Mouse (Mus musculus): ENCODE data around the gene Smn1. TPM values are rescaled to one million over a fixed set of nuclear protein-coding genes. Genes with fewer than 3 reads are reported as not detected.
"Not testable (repeated sequence)": the region's sequence is repeated elsewhere in the genome, so short reads cannot be mapped to it uniquely, and the experiment has no call there.

Gene Smn1
- total and polyA plus RNA-seq, 2 experiments: 3.3 to 6.5 TPM

DNA sequence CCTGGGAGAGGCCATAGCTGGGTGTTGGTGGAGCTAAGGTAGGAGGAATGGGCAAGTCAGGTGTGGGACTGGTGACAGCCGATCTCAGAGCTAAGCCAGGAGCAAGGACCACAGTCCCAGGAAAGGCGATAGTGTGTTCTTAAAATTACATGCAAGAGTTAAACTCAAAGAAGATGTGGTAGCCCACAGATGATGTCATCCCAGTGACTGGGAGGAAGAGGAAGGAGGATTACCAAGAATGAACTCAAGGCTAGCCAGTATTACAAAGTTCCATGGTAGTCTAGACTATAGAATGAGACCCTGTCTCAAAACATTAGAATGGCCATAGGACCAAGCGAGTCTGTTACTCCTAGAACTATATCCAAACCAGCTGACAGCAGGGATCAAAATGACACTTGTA lies 32.0 kb downstream of the Smn1 start:
- no peak overlapping the region for H3K9ac ChIP-seq (ENCODE audit: low read depth, low read length)
- DNase-seq (ENCODE audit: extremely low read depth, low read depth, low spot score): no peak
- H3K79me2 ChIP-seq (ENCODE audit: control insufficient read depth, insufficient read depth, low read length): no peaks in the 10 kb centered on the region
- H3K27me3 ChIP-seq (ENCODE audit: control insufficient read depth, insufficient read depth, low read length): no peaks in the 10 kb centered on the region; the same call in 1 of the 2 replicates
- H3K4me3 ChIP-seq (ENCODE audit: insufficient read depth, low read depth, low read length): no peak overlapping the region
- peaks cover 2% of the 10 kb centered on the region; the same call in 1 of the 2 replicates for H3K4me1 ChIP-seq (ENCODE audit: control insufficient read depth, insufficient read depth, low read length)
- no peak overlapping the region for H3K27ac ChIP-seq (replicated peaks; ENCODE audit: insufficient read depth, low read depth, low read length)
- WGBS: 97% methylated on average over 3 of the region's 3 CpGs
- TF ChIP-seq CTCF (IDR thresholded peaks at IDR 0.05; ENCODE audit: low read depth, low read length) (no peak), POLR2A (IDR thresholded peaks at IDR 0.05; ENCODE audit: extremely low read depth, insufficient read depth, low read length) (no peak)
- no peaks in the 10 kb centered on the region for H3K36me3 ChIP-seq (ENCODE audit: control insufficient read depth, insufficient read depth, low read length)

DNA sequence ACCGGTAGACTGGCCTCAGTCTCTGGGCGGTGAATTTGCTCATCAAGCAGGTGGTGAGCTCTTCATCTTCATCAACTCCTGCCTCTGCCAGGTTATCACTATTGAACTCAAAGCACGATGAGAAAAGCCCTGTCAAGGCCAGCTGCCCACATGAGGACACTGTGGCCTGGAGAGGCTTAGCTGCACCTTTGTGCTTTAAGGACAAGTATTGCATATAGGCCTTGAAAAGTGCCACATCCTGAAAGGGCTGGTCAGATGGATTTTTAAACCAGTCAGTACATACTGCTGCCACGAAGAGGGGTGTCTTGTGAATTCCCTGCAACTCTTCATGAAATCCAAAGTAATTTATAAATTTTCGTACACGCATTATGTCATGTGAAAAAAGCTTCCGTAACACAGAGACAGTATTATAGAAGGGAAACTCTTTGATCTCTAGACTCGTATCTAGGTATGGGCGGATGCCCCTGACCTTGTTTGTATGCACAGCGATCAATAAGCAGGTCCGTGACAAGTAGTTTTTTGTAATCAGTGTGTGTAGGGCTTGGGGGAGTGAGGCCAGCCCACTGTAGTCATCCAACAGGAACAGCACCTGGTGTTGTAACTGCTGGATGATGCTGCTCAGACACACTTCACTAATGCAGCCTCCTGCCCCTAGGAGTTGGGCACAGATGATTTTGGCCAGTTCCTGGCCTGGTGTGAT lies 36.7 kb downstream of the Smn1 start:
- H3K27me3 ChIP-seq (ENCODE audit: control insufficient read depth, insufficient read depth, low read length); DNase-seq (ENCODE audit: extremely low read depth, low read depth, low spot score); H3K27ac ChIP-seq (replicated peaks; ENCODE audit: insufficient read depth, low read depth, low read length); H3K9ac ChIP-seq (ENCODE audit: low read depth, low read length); H3K4me3 ChIP-seq (ENCODE audit: insufficient read depth, low read depth, low read length); H3K79me2 ChIP-seq (ENCODE audit: control insufficient read depth, insufficient read depth, low read length); H3K36me3 ChIP-seq (ENCODE audit: control insufficient read depth, insufficient read depth, low read length); H3K4me1 ChIP-seq (ENCODE audit: control insufficient read depth, insufficient read depth, low read length): not testable (repeated sequence)
- 47% methylated on average over 11 of the region's 11 CpGs for WGBS

DNA sequence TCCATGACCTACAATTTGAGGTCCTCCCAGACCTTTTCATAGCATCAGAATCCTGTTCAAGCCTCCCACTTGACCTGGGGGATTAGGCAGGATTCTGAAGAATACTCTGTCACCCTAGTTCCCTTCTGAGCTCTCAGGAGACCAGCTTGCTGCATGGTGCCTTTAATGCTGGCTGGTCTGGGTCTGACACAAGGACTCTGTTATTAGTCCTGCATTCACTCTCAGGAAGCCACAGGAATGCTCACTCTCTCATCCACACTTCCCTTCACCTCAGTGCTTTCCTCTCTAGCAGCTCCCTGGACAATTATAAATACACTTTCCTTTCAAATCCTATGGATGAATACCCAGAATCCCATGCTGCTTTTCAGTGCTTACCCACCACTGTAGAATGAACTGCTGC lies 37.8 kb downstream of the Smn1 start:
- H3K9ac ChIP-seq (ENCODE audit: low read depth, low read length); H3K36me3 ChIP-seq (ENCODE audit: control insufficient read depth, insufficient read depth, low read length); H3K4me3 ChIP-seq (ENCODE audit: insufficient read depth, low read depth, low read length); H3K27me3 ChIP-seq (ENCODE audit: control insufficient read depth, insufficient read depth, low read length); H3K27ac ChIP-seq (replicated peaks; ENCODE audit: insufficient read depth, low read depth, low read length); H3K4me1 ChIP-seq (ENCODE audit: control insufficient read depth, insufficient read depth, low read length); DNase-seq (ENCODE audit: extremely low read depth, low read depth, low spot score); H3K79me2 ChIP-seq (ENCODE audit: control insufficient read depth, insufficient read depth, low read length): not testable (repeated sequence)

DNA sequence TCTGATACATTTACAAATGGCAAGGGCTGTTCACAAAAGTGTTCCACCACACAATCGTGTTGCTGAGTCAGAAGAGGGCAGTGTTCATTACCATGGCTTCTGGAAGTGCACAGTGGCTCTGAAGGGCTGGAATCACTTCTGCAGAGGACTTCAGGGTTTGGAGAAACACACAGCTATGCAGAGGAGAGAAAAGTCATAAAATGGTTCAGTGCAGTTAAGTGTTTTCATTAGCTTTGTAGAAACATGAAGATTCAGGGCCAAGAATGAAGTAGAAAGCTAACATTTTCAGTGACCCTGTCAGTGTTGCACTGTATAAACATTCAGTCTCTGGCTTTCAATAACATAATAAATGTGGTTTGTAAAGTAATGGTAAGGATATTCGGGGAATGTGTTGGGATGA lies 41.7 kb downstream of the Smn1 start:
- not testable (repeated sequence) for H3K36me3 ChIP-seq (ENCODE audit: control insufficient read depth, insufficient read depth, low read length); H3K4me1 ChIP-seq (ENCODE audit: control insufficient read depth, insufficient read depth, low read length); H3K9ac ChIP-seq (ENCODE audit: low read depth, low read length); DNase-seq (ENCODE audit: extremely low read depth, low read depth, low spot score); H3K27me3 ChIP-seq (ENCODE audit: control insufficient read depth, insufficient read depth, low read length); H3K79me2 ChIP-seq (ENCODE audit: control insufficient read depth, insufficient read depth, low read length); H3K4me3 ChIP-seq (ENCODE audit: insufficient read depth, low read depth, low read length); H3K27ac ChIP-seq (replicated peaks; ENCODE audit: insufficient read depth, low read depth, low read length)
- 73% methylated on average over 2 of the region's 2 CpGs for WGBS

DNA sequence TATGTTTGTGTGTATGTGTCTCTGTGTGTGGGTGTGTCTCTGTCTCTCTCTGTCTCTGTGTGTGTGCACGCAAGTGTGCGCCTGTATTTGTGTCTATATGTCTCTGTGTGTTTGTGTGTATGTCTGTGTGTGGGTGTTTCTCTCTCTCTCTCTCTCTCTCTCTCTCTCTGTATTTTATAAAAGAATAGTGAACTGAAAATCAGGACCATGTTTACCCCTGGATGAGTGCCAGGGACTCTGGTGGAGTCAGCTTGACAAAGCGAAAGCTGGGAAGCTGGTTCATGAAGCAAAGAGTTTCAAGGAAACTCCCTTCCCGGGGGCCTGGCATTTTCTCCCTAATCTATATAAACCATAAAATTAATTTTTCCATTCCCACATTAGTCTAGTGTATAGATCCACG lies 49.7 kb downstream of the Smn1 start:
- not testable (repeated sequence) for H3K27ac ChIP-seq (replicated peaks; ENCODE audit: insufficient read depth, low read depth, low read length); H3K27me3 ChIP-seq (ENCODE audit: control insufficient read depth, insufficient read depth, low read length); H3K9ac ChIP-seq (ENCODE audit: low read depth, low read length); H3K4me1 ChIP-seq (ENCODE audit: control insufficient read depth, insufficient read depth, low read length); H3K36me3 ChIP-seq (ENCODE audit: control insufficient read depth, insufficient read depth, low read length); H3K79me2 ChIP-seq (ENCODE audit: control insufficient read depth, insufficient read depth, low read length); H3K4me3 ChIP-seq (ENCODE audit: insufficient read depth, low read depth, low read length)
- DNase-seq (ENCODE audit: extremely low read depth, low read depth, low spot score): peak; percentile 9
- WGBS: 65% methylated on average over 4 of the region's 5 CpGs

DNA sequence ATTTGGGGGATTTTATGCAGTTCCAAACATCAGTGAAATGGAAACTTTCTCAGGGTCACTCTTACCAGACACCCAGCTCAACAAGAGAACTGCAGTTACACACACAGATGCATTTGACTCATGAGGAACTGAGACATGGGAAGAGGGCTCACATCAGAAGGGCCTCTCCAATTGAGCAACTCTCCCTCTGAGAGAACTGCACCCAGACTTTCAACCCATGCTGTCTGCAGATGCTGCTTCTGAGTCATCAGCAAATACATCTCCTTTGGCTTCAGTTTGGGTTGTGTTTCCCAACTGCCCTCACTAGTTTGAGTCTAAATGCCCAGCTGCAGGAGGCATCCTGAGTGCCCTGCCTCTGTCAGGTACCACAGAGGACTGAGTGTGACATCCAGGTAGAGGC lies 58.5 kb downstream of the Smn1 start:
- not testable (repeated sequence) for H3K27me3 ChIP-seq (ENCODE audit: control insufficient read depth, insufficient read depth, low read length); H3K4me1 ChIP-seq (ENCODE audit: control insufficient read depth, insufficient read depth, low read length); H3K9ac ChIP-seq (ENCODE audit: low read depth, low read length); H3K4me3 ChIP-seq (ENCODE audit: insufficient read depth, low read depth, low read length); H3K36me3 ChIP-seq (ENCODE audit: control insufficient read depth, insufficient read depth, low read length); H3K79me2 ChIP-seq (ENCODE audit: control insufficient read depth, insufficient read depth, low read length); H3K27ac ChIP-seq (replicated peaks; ENCODE audit: insufficient read depth, low read depth, low read length)
- peak; percentile 37 for DNase-seq (ENCODE audit: extremely low read depth, low read depth, low spot score)

Other genes starting within 250 kb of the Smn1 start
- gene Cartpt, start 223.8 kb upstream of the Smn1 start, total RNA-seq (2014; rRNA removed): not detected in 2 replicates
- not detected in 2 replicates for gene Cartpt, start 223.8 kb upstream of the Smn1 start, polyA plus RNA-seq (2012; rRNA removed)
- 84.3 and 107 TPM in 2 replicates for gene Mccc2, start 109.2 kb upstream of the Smn1 start, total RNA-seq (2014; rRNA removed)
- 45.1 and 48.2 TPM in 2 replicates for gene Mccc2, start 109.2 kb upstream of the Smn1 start, polyA plus RNA-seq (2012; rRNA removed)
- gene Bdp1, start 20.8 kb upstream of the Smn1 start, total RNA-seq (2014; rRNA removed): 9.3 and 10.7 TPM in 2 replicates
- 0.54 and 0.95 TPM in 2 replicates for gene Bdp1, start 20.8 kb upstream of the Smn1 start, polyA plus RNA-seq (2012; rRNA removed)
- 7.2 and 7.6 TPM in 2 replicates for gene Serf1, start 16.8 kb upstream of the Smn1 start, total RNA-seq (2014; rRNA removed)
- gene Serf1, start 16.8 kb upstream of the Smn1 start, polyA plus RNA-seq (2012; rRNA removed): 7.5 and 8.7 TPM in 2 replicates
- 4.8 and 5.7 TPM in 2 replicates for gene Naip2, start 77.2 kb downstream of the Smn1 start, total RNA-seq (2014; rRNA removed)
- 0.31 and 1.0 TPM in 2 replicates for gene Naip2, start 77.2 kb downstream of the Smn1 start, polyA plus RNA-seq (2012; rRNA removed)
- gene Naip5, start 121.5 kb downstream of the Smn1 start, total RNA-seq (2014; rRNA removed): 1.2 and 1.3 TPM in 2 replicates
- gene Naip5, start 121.5 kb downstream of the Smn1 start, polyA plus RNA-seq (2012; rRNA removed): 0.19 and 0.59 TPM in 2 replicates
- gene Naip6, start 192.8 kb downstream of the Smn1 start, total RNA-seq (2014; rRNA removed): 1.1 and 1.3 TPM in 2 replicates
- gene Naip6, start 192.8 kb downstream of the Smn1 start, polyA plus RNA-seq (2012; rRNA removed): 0.25 and 0.43 TPM in 2 replicates